Mouse (Mus musculus): ENCODE measurements at regions not wholly inside any gene's neighbourhood (a gene's known extent, or its start where the extent isn't known, plus 50 kb on each side); places are given as distances from the start of the nearest gene placed in this dataset.
A peak's percentile ranks its signal among the peaks of the same experiment; 100 is the strongest.

GRCm38 (mm10) chr14:47911546-47912545 is 208.8 kb upstream of the Peli2 start:
- no peak for ATAC-seq (ENCODE audit: low FRiP score, low TSS enrichment)
- H3K9ac ChIP-seq (replicated peaks; ENCODE audit: low read length): no peak overlapping the region
- no peak overlapping the region for H3K4me2 ChIP-seq (replicated peaks; ENCODE audit: low read depth, low read length)
- H3K9me3 ChIP-seq (ENCODE audit: low read length): no peaks in the 10 kb centered on the region
- H3K27me3 ChIP-seq (ENCODE audit: insufficient read depth, low read length): no peaks in the 10 kb centered on the region
- WGBS: 63% methylated on average over 9 of the region's 9 CpGs
- H3K36me3 ChIP-seq (ENCODE audit: insufficient read depth, low read length): no peaks in the 10 kb centered on the region
- H3K4me3 ChIP-seq (ENCODE audit: low read length): no peak overlapping the region
- H3K4me1 ChIP-seq (ENCODE audit: insufficient read depth, low read length): no peaks in the 10 kb centered on the region
- no peak overlapping the region for H3K27ac ChIP-seq (ENCODE audit: low read length)

DNA sequence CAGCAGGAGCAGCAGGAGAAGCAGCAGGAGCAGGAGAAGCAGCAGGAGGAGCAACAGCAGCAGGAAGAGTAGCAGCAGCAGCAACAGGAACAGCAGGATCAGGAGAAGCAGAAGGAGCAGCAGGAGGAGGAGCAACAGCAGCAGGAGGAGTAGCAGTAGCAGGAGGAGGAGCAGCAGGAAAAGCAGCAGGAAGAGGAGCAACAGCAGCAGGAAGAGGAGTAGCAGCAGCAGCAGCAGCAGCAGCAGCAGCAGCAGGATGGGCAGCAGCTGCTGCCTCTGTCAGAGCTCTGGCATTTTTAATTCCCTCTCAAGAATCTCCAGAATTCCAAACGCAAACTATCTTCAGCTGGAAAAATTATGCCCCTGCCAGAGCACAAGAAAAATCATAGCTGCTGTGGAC is 205.0 kb upstream of the Peli2 start:
- Histone ChIP-seq H3K4me2 (replicated peaks; ENCODE audit: low read depth, low read length) (no peak overlapping the region), H3K9me3 (ENCODE audit: low read length) (no peaks in the 10 kb centered on the region), H3K4me1 (ENCODE audit: insufficient read depth, low read length) (peaks cover 5% of the 10 kb centered on the region; the same call in 1 of the 2 replicates), H3K27ac (ENCODE audit: low read length) (no peak overlapping the region), H3K27me3 (ENCODE audit: insufficient read depth, low read length) (no peaks in the 10 kb centered on the region), H3K9ac (replicated peaks; ENCODE audit: low read length) (no peak overlapping the region), H3K36me3 (ENCODE audit: insufficient read depth, low read length) (no peaks in the 10 kb centered on the region), H3K4me3 (ENCODE audit: low read length) (no peak overlapping the region)
- no peak for ATAC-seq (ENCODE audit: low FRiP score, low TSS enrichment)
- WGBS: 69% methylated on average over 1 of the region's 1 CpGs

DNA sequence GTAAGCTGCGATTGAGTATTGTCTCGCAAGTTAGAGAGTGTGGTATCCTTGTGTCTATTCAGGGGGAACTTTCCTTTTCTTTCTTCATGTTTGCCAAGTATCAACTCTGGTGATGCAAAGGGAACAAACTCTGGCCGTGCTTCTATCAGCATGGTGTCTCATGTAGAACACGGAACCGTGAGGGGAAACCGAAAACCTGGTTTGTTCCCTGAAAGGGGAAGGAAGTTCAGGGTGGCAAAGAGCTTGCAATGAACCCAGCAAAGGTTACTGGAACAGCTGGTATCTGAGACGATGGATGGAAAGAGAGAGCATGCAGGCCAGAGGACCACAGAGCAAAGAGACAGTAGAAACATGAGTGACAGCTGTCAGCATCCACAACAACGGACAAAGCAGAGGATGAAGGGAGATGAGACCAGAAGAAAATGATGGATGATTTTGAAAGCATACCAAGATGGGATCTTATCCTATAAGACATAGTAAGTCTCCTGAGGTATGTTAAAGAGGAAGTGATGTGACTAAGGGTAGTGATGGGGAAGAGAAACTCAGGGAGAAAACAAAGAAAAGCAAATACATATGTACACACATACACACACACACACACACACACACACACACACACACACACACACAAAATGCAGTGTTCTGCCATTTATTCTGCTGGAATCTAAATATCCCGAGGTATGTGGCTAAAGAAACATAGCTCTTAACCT is 199.8 kb upstream of the Peli2 start:
- ATAC-seq (ENCODE audit: low FRiP score, low TSS enrichment): no peak
- Histone ChIP-seq H3K27ac (ENCODE audit: low read length) (no peak overlapping the region), H3K4me3 (ENCODE audit: low read length) (no peak overlapping the region), H3K9me3 (ENCODE audit: low read length) (no peaks in the 10 kb centered on the region), H3K27me3 (ENCODE audit: insufficient read depth, low read length) (no peaks in the 10 kb centered on the region), H3K9ac (replicated peaks; ENCODE audit: low read length) (no peak overlapping the region), H3K4me1 (ENCODE audit: insufficient read depth, low read length) (peaks cover 5% of the 10 kb centered on the region; the same call in 1 of the 2 replicates), H3K4me2 (replicated peaks; ENCODE audit: low read depth, low read length) (no peak overlapping the region), H3K36me3 (ENCODE audit: insufficient read depth, low read length) (no peaks in the 10 kb centered on the region)
- WGBS: 92% methylated on average over 9 of the region's 9 CpGs

GRCm38 (mm10) chr14:47921811-47922277 is 198.8 kb upstream of the Peli2 start:
- peaks cover 5% of the 10 kb centered on the region; the same call in 1 of the 2 replicates for H3K4me1 ChIP-seq (ENCODE audit: insufficient read depth, low read length)
- 18% methylated on average over 10 of the region's 10 CpGs for WGBS
- H3K4me3 ChIP-seq (ENCODE audit: low read length): no peak overlapping the region
- H3K4me2 ChIP-seq (replicated peaks; ENCODE audit: low read depth, low read length): no peak overlapping the region
- no peaks in the 10 kb centered on the region for H3K36me3 ChIP-seq (ENCODE audit: insufficient read depth, low read length)
- no peak overlapping the region for H3K27ac ChIP-seq (ENCODE audit: low read length)
- no peaks in the 10 kb centered on the region for H3K9me3 ChIP-seq (ENCODE audit: low read length)
- no peak overlapping the region for H3K9ac ChIP-seq (replicated peaks; ENCODE audit: low read length)
- peak; percentile 91 for ATAC-seq (ENCODE audit: low FRiP score, low TSS enrichment)
- H3K27me3 ChIP-seq (ENCODE audit: insufficient read depth, low read length): no peaks in the 10 kb centered on the region

- no peaks in the 10 kb centered on the region for H3K9me3 ChIP-seq (ENCODE audit: low read length)
- no peak overlapping the region for H3K9ac ChIP-seq (replicated peaks; ENCODE audit: low read length)
- no peaks in the 10 kb centered on the region for H3K36me3 ChIP-seq (ENCODE audit: insufficient read depth, low read length)
- 95% methylated on average over 3 of the region's 3 CpGs for WGBS
- H3K4me3 ChIP-seq (ENCODE audit: low read length): no peak overlapping the region
- H3K4me2 ChIP-seq (replicated peaks; ENCODE audit: low read depth, low read length): no peak overlapping the region
- H3K4me1 ChIP-seq (ENCODE audit: insufficient read depth, low read length): no peaks in the 10 kb centered on the region
- no peak overlapping the region for H3K27ac ChIP-seq (ENCODE audit: low read length)
- H3K27me3 ChIP-seq (ENCODE audit: insufficient read depth, low read length): no peaks in the 10 kb centered on the region
- ATAC-seq (ENCODE audit: low FRiP score, low TSS enrichment): no peak
Observed at GRCm38 (mm10) chr14:47926416-47926815, 194.2 kb upstream of the Peli2 start.

DNA sequence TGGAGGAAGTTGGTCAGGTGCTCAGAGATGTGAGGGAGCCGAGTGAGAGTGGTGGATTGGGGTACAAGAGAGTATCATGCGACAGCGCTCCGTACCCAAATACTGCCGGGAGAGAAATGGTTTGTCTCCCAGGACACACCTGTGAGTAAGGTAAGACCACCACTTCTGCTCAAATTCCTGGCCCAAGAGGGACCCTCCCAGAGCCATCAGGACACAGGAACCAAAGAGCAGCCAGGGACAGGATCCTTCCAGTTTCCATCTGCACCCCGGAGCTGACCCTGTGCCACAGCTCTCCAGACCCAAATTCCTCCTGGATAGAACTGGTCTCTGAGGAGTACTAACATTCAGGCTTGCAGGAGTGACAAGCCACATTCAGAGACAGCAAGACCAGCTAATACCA is 185.2 kb upstream of the Peli2 start:
- Histone ChIP-seq H3K36me3 (ENCODE audit: insufficient read depth, low read length) (no peaks in the 10 kb centered on the region), H3K9ac (replicated peaks; ENCODE audit: low read length) (no peak overlapping the region), H3K4me2 (replicated peaks; ENCODE audit: low read depth, low read length) (no peak overlapping the region), H3K9me3 (ENCODE audit: low read length) (no peaks in the 10 kb centered on the region), H3K4me1 (ENCODE audit: insufficient read depth, low read length) (no peaks in the 10 kb centered on the region), H3K27me3 (ENCODE audit: insufficient read depth, low read length) (no peaks in the 10 kb centered on the region), H3K4me3 (ENCODE audit: low read length) (no peak overlapping the region), H3K27ac (ENCODE audit: low read length) (no peak overlapping the region)
- ATAC-seq (ENCODE audit: low FRiP score, low TSS enrichment): no peak
- WGBS: 93% methylated on average over 6 of the region's 6 CpGs

- Histone ChIP-seq H3K4me3 (ENCODE audit: low read length) (no peak overlapping the region), H3K36me3 (ENCODE audit: insufficient read depth, low read length) (no peaks in the 10 kb centered on the region), H3K27me3 (ENCODE audit: insufficient read depth, low read length) (no peaks in the 10 kb centered on the region), H3K9me3 (ENCODE audit: low read length) (no peaks in the 10 kb centered on the region), H3K4me1 (ENCODE audit: insufficient read depth, low read length) (no peaks in the 10 kb centered on the region), H3K9ac (replicated peaks; ENCODE audit: low read length) (no peak overlapping the region), H3K4me2 (replicated peaks; ENCODE audit: low read depth, low read length) (no peak overlapping the region), H3K27ac (ENCODE audit: low read length) (no peak overlapping the region)
- 78% methylated on average over 7 of the region's 7 CpGs for WGBS
- no peak for ATAC-seq (ENCODE audit: low FRiP score, low TSS enrichment)
Observed at GRCm38 (mm10) chr14:47937081-47937651, 183.5 kb upstream of the Peli2 start.

- Histone ChIP-seq H3K9me3 (ENCODE audit: low read length) (no peaks in the 10 kb centered on the region), H3K9ac (replicated peaks; ENCODE audit: low read length) (no peak overlapping the region), H3K27me3 (ENCODE audit: insufficient read depth, low read length) (no peaks in the 10 kb centered on the region), H3K4me3 (ENCODE audit: low read length) (no peak overlapping the region), H3K4me1 (ENCODE audit: insufficient read depth, low read length) (no peaks in the 10 kb centered on the region), H3K4me2 (replicated peaks; ENCODE audit: low read depth, low read length) (no peak overlapping the region), H3K27ac (ENCODE audit: low read length) (no peak overlapping the region), H3K36me3 (ENCODE audit: insufficient read depth, low read length) (no peaks in the 10 kb centered on the region)
- no peak for ATAC-seq (ENCODE audit: low FRiP score, low TSS enrichment)
- 45% methylated on average over 7 of the region's 7 CpGs for WGBS
Observed at GRCm38 (mm10) chr14:47939781-47940590, 180.6 kb upstream of the Peli2 start.

DNA sequence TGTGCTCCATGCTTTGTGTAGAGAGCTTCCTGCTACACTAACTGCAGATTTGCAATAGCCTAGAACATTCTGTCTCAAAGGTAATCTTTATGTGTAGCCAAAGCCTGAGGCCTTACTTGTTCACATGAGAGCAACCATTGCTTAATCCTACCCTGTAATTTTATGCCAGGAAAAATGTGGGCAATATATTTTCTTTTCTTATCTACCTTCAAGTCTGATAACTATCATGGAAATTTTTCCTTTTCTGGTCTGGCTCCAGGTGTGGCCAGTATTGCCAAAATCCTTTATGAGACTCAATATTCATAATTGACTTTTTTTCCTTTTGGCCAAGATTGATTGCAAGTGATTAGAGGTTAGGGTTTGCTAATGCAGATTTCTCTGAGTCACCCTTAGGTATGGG is 178.0 kb upstream of the Peli2 start:
- Histone ChIP-seq H3K9ac (replicated peaks; ENCODE audit: low read length) (no peak overlapping the region), H3K4me3 (ENCODE audit: low read length) (no peak overlapping the region), H3K36me3 (ENCODE audit: insufficient read depth, low read length) (no peaks in the 10 kb centered on the region), H3K27ac (ENCODE audit: low read length) (no peak overlapping the region), H3K4me1 (ENCODE audit: insufficient read depth, low read length) (no peaks in the 10 kb centered on the region), H3K4me2 (replicated peaks; ENCODE audit: low read depth, low read length) (no peak overlapping the region), H3K9me3 (ENCODE audit: low read length) (no peaks in the 10 kb centered on the region), H3K27me3 (ENCODE audit: insufficient read depth, low read length) (no peaks in the 10 kb centered on the region)
- no peak for ATAC-seq (ENCODE audit: low FRiP score, low TSS enrichment)
